Mouse (Mus musculus) mature B cell (primary cell): ENCODE data around the gene E2f3.

Experiments used
- in situ Hi-C: fragments of 300-500 bp; cut with MboI; formaldehyde crosslinking; loops from 2 replicates; pipeline ENCODE4 v1.14.3; 2019

Gene E2f3

DNA sequence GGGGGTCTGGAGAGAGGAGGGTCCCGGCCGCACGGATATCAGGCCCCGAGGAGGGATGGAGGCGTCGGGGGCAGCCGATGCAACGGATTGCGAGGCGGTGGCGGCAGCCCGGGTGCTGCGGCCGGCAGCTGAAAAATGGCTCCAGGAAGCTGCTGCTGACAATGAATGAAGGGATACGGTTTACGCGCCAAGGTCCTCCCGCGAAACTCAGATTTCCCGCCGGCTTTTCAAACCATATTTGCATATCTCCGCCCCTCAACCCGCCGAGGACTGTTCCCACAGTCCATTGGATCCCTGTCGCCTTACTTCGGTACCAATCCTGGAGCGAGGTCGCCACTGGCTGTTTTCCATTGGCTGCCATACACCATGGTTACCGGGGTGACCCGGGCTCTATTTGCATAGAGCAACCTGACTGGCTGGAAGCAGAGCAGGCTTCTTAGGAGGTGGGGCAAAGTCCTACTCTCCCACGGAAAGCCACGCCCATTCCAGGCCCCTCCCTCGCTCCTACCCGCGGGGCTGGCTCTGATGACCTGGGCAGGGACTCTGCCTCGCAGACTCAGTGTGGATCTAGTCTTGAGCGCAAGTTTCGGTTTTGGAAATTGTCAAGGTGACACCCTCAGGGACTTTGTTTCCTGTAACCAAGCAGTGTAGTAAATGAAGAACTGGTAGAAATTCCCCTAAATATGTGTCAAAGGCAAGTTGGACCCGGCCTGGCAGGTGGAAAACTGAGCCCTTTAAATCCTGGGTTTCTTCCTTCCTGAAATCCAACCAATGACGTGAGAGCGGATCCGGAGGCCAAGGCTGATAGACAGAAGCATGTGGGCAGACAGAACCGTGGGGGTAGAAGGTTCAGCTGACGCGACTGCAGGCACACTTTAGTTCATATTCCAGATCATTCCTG lies at the start of gene E2f3:
TSS of gene E2f3 (minus strand) at position 209 of the 901 bp plus-strand sequence.
- in situ Hi-C loops, result loop anchor here (10.0 kb wide), 1 partner anchor 1031 kb away; the partner anchor contains the start of gene Sox4

DNA sequence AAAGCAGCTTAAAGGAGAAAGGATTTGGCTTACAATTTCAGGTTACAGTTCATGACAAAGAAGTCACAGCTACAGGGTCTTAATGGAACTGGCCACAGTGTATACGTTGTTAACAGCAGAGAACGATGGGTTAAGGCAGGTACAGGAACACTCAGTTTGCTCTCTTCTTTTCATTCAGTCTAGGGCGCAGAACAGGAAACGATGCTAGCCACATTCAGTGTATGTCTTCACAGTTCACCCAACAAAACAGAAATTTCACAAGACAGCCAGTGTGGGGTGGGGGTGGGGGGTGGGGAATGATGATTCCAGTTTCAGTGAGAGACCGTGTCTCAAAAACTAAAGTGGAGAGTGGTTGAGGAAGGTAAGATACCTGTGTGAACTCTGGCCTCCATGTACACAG lies 48.7 kb upstream of the E2f3 start:
- in situ Hi-C loops, result no loop called here

DNA sequence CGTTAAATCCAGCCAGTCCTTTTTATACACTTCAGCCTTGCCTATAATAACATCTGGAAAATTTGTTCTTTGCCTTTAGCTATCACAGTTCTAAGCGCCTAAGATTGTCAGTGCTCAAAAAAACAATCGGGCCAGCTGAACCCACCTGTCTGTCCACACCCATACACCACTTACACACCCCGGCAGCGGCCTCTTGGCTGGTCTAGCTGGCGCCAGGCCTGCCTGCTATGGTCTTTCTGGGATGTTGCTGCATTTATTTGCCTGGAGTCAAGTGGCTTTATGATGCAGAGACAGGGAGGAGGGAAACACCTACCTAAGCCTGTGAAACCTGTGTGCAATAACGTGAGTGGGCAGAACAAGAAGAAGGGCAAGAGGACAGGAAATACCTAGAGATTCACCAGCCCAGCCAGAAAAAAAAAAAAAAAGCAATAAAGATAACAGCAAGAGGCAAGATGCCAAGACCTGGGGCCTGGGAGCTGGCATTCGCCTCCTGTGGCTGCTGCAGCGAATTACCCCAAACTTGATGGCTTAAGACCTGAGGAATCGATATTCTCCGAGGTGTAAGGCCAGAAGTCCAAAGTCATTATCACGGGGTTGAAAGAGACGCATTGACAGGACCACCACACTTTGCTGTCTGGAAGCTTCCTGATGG lies 45.9 kb upstream of the E2f3 start:
- in situ Hi-C loops, result no loop called here

DNA sequence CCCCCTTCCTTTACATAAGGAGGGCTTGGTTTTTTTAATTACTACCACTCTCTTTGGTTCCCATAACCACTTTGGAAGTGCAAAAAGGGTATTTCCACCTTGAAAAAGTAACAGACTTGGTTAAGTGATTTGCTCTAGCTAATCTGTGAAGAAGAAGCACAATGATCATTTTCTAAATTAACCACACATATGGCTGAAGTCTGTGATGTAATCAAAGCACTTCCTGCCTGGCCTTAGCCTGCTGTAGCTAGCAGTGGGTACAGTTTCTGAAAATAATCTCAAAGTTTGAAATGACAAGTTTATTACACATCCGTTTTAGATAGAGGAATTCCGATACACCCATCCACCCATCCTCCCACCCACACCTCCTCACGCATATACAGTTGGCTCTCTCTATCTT lies 42.0 kb upstream of the E2f3 start:
- in situ Hi-C loops, result no loop called here

DNA sequence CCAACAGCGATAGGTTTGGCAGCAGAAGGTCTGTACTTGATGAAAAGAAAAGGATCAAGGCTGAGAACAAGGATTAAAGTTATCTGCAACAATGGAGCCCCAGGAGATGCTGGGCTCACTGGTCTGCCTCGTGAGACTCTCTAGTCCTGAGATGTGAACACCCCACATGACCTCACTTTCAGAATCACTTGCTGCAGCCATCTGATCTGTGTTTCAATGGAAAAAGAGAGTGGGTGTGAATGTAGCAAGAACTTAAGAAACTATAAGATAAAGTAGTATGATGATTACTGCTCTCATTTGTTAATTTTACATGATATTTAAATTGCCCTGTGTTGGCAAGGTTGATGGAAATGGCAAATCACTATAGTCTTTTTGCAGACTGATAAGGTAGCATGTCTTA lies 36.6 kb upstream of the E2f3 start:
- in situ Hi-C loops, result no loop called here

DNA sequence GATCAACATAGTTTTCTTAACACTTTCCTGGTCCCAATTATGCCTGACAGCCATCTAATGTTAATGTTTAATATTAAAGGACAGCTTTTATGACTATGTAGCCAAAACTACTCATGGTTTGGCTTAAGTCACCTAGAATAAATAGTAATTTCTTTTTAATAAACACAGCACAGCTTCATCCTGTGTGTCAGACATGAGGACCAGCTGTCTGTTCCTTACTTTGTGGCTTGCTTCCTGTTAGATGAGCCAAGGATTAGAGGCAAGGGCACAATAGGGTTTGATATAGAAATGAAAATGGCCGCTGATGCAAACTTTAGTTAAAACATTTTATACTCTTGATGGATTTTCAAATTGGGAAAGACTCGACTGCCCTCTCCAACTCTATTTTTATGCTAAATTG lies 32.7 kb upstream of the E2f3 start:
- in situ Hi-C loops, result no loop called here

DNA sequence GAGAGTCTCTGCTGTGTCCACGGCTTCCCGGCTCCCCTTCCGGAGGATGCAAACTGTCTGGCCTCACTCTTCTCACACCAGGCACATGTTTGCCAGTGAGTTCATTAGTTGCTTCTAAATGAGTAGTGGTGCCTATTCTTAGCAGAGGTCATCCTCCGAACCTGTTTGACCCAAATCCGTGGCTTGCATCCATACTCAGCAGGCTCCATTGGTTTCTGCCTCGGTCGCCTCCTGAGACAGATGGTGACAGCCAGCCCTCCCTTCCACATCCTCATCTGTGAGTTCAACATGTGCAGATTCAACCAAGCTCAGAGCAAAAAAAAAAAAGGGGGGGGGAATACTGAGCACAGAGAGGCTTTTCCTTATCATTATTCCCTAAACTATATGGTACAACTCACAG lies 31.7 kb upstream of the E2f3 start:
- in situ Hi-C loops, result no loop called here

DNA sequence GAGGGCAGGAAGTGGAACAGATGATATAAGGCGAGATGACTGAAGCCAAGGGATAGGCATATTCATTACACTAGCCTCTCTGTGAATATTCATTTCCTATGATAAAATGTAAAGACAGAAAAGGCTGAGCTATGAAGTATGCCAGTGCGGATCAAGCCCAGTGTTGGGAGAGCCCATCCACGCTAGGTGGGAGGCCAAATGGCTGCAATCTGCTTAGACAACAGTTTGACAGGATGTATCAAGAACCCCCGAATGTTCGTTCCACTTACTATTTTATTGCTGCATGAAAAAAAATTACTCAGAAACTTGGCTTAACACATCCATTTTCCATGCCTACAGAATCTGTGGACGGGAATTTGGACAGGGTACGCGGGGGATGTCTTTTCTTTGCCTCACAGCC lies 28.7 kb upstream of the E2f3 start:
- in situ Hi-C loops, result no loop called here

DNA sequence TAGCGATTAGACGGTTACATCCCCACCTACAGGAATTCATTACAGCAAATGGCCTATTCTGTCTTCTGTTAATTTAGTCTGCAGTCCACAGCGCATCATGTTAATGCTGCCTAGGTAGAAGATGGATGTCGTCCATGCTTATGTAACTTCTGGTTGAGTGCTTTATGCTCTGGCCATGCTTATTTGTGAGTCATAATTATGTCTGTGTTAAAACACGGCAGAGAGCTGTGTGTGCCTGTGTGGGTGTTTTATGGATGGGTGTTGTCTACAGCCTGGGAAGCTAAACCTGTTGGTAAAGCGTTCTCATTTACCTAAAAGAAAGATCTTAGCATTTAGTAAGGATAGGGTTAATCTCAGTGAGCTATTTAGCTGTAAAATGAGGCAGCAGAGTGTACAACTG lies 26.4 kb upstream of the E2f3 start:
- in situ Hi-C loops, result no loop called here

DNA sequence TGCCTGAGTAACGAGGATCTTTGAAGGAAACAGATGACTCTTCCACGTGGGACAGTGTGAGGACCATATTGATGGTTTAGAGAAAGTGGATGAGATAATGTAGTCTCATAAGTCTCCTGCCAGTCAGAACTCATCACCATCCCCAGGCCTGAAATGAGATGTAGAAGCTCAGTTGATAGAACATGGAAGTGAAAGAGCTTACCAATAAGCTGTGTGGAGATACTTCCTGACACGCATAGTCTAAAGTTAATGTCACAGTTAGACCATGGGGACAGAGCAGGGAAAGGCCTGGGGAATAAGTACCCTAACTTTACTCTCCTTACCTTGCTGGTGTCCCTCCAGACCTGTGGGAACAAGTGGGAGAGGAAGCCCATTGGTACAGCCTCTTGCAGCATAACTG lies 22.9 kb upstream of the E2f3 start:
- in situ Hi-C loops, result no loop called here

DNA sequence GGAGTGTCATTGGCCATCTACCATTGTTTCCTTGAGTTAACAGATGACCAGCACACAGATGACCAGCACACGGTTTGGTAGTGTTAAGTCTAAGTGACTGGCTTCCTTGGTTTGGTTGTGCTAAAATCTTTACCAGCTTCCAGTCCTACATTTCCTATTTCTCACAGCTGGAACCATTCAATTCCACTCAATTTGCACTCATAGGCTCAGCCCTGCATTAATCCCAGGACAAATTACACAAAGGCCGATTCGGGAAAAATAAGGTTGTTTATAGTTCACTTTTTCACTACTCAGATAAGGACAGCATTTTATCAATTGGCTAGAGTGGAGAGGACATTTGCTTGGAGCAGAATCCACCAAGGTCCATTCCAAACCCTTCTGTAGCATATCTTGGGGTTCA lies 19.6 kb upstream of the E2f3 start:
- in situ Hi-C loops, result no loop called here

DNA sequence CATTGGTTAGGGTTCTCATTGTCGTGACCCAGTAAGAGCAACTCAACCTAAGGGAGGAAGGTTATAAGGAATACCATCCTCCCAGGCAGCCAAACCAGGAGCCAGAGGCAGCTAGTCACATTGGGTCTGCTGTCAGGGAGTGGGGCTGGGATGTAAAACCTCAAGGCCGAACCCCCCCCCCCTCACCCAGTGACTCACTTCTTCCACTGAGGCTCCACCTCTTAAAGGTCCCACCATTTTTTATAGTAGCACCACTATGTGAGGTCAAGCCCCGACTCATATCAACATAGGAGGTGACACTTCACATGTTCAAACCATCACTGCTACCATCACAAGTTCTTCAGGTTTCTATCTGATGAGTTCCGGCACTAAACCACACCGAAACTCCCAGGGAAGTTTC lies 19.0 kb upstream of the E2f3 start:
- in situ Hi-C loops, result no loop called here

DNA sequence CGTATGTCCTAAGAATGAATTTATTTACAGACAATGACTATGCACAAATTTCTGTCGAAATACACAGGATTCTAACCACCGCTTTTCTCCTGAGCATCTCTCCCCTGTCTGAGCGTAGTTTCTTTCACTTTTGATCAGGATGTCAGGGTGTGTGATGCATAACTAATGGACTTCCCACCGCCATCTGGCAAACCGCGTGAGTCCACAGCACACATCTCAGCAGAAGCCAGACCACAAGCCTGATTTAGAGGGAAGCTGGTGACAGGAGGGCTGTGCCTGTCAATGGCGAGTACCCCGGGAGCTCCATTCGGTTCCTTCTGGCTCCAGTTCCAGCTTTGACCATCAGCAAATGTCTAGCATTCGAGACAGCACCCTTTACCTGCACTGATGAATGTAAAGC lies 17.3 kb upstream of the E2f3 start:
- in situ Hi-C loops, result no loop called here

DNA sequence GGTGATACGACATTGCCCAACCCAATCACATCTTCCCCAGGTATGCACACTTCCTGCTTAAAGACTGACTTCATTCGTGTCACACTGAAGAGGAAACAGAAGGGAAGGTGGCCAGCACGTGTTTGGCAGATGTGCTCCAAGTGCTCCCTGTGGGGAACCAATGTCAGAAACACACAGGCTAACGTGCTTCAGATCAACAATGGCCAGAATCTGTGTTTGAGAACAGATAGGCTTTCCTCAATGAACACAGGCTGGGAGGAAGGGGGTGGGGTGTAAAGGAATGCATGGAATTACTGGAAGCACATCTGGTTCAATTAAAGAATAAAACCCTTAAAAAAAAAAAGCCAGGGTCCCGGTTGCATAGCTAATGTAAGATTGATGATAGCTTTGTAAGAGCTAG lies 15.2 kb upstream of the E2f3 start:
- in situ Hi-C loops, result no loop called here

DNA sequence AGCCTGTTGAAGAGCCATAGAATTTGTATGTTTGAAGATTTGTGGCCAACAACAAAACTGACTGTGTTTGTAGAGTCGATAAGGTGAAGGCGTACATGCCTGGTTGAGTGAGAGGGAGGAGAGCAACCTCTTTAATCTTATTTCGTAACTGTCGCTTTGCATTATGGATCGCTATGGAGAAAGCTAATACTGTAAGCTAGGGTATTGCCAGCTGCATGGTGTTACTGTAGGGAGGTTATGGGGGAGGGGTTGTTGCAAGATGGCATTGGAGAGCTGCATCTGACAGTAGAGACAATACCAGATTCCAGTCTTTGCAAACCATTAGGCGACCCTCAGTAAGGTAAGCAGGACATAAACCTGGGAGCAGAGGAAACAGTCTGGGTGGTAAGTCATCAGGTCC lies 2.1 kb upstream of the E2f3 start:
- in situ Hi-C loops, result loop anchor here (10.0 kb wide), 1 partner anchor 1033 kb away; the partner anchor contains the start of gene Sox4

DNA sequence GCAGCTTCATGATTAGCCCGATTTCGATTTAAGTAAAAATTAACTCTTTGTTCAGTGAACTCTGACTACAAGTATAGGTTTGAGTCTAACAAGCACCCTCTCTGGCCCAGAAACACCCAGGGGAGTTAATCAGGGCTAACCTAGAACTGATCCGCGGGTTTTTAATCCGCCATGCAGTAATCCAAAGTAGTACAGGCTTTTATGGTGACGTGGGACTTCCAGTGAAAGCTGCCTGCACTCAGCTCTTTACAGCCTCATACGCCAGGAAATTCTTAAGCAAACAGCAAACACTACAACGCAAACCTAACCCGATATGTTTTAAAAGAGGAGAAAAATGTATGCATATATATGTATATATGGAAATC lies 875 bp upstream of the E2f3 start:
- in situ Hi-C loops, result loop anchor here (10.0 kb wide), 1 partner anchor 1032 kb away; the partner anchor contains the start of gene Sox4

DNA sequence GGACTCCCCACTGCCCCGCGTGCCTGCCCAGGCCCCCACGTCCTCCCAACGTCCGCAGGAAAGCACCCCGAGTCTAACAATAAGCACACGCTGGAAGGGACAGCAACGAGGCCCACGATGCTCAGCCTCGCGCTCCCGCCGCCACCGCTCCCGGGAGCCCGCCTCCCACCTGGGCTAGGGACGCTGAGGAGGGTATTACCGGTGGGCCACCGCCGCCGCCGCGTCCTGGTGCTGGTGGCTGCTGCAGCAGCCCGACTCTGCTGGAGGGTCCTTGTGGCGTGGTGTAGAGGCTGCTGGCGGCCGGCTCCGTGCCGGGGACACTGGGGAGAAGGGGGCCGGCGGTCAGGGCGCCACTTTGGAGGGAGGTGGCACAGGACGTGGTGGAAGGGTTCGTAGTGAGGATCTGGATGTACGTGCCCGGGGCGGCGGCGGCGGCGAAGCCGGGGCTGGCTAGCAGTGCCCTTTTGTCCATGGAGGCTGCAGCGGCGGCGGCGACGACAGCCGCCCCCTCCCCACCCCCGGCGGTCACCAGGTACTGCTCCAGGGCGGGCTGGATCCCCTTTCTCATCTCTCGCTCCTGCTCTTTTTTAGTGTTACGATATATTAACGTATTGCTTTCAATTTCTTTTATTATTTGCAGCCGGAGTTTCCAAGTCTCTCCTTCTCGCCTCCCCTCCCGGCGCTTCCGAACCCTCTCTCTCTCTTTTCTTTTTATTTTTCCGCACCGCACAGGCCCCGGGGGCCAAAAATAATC lies 585 bp downstream of the E2f3 start:
- in situ Hi-C loops, result loop anchor here (10.0 kb wide), 1 partner anchor 1030 kb away; the partner anchor contains the start of gene Sox4

DNA sequence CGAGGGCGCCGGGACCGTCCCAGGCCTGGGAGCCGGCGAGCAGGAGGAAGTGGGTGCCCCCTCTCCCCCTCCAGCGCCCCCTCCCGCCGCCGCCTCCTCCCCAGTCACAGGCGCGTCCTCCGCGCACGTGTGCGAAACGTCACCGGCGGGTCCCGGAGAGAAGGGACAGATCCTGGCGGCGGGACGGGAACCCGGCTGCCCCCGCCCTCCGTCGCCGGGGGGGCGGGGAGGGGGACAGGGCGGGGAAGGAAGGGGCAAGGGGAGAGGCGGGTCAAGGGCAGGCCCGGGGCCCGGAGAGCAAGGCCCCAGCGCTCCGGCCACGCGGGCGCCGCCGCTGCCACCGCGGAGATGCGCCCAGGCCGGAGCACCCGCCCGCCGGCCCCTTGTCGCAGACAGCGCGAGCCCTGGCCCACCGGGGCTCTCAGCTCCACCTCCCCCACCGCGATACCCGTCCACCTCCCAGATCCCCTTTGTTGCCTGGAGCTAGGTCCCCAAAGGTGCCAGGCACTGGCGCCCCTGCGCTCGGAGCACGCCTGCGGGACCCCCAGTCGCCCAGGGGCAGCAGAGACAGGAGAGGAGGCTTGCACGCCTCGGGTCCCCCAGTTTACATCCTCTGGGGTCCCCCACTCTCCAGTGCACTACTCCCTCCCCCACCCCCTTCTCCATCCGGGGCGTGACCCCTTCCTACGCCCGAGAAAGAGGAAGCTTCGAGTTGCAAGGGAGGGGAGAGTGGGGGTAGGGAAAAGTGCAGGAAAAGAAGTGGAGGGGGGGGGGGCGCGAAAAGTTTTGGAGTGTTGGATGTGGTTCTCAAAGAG lies 1.4 kb downstream of the E2f3 start:
- in situ Hi-C loops, result loop anchor here (10.0 kb wide), 1 partner anchor 1030 kb away; the partner anchor contains the start of gene Sox4

DNA sequence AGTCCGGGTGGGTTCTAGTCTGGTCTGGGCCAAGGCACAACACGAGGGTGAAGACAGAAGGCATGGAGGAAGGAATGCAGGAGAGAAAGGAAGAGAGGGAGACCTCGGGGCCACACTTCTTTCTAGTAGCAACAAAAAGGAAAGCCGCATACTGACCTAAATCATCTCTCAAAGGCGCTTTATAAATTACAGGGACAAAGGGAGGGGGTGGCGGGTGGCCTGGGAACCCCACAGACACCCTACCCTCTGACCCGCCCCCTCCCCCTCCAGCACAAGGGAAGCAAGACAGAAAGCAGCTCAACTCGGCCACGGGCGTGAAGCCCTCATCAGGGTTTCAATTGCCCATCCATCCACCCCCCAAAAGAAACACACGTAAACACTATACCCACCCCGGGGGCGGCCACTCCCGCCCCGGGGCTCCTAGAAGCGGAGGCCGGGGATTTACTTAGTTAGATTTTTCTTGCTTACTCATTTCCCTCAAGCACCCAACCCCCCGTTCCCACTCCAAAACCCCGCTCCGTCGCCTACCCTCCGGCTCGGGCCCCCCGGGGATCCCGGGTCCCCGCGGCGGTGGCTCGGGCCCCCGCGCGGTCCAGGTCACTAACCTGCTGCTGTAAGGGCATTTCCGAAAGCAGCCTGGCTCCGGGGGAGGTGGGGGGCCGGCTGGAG lies 2.2 kb downstream of the E2f3 start:
- in situ Hi-C loops, result loop anchor here (10.0 kb wide), 1 partner anchor 1029 kb away; the partner anchor contains the start of gene Sox4

DNA sequence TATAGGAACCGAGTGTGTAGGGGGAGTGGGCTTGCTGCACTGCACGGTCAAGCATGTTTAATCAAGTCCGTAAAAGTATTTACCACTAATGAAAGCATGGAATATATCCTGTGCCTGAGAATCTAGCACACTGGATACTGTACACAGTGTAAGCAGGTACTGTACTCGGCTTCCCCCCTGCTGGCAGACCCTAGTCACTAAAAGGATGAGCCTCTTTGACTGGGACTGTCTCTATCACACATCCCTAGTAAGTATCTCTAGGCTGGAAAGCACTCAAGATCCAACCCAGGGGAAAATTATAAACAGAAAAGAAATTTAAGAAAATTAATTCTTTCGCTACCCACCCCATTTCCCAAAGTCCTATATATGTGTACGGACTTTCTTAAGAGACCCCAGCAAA lies 2.8 kb downstream of the E2f3 start:
- in situ Hi-C loops, result loop anchor here (10.0 kb wide), 1 partner anchor 1028 kb away; the partner anchor contains the start of gene Sox4

DNA sequence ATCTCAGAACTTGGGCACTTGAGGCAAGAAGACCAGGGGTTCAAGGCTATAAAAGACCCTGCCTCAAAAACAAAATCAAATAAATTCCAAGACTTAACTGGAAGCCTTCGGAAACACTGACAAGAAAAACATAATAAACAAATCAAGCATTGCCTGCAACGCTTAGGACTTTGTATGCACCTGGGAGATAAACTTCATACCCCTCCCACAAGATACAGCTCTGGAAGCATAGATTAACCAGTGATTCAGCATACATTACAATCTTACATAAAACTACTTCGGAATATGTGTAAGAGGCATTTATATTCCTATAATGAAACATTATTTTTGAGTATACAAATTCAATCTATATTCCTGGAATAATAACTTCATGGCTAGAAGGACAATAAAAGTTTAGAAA lies 3.5 kb downstream of the E2f3 start:
- in situ Hi-C loops, result loop anchor here (10.0 kb wide), 1 partner anchor 1028 kb away; the partner anchor contains the start of gene Sox4
